Mouse (Mus musculus) hindbrain, embryonic 13.5 days (tissue): Measurements from ENCODE around the gene Cd59a. TPM values are rescaled to one million over a fixed set of nuclear protein-coding genes. Genes with fewer than 3 reads are reported as not detected.

Experiments
- ATAC-seq: fragments of 200-750 bp; cut with Nextera tagmentation; 2 replicates; pipeline ENCODE4 v1.8.0; 2017; ENCODE audit warnings: moderate TSS enrichment; ENCODE audit not compliant: low FRiP score
- H3K27ac ChIP-seq: fragments of 300-500 bp; sonication (generic); 2 replicates; pipeline ENCODE4 v1.5.1; 2015; ENCODE audit warnings: inconsistent platforms, mild to moderate bottlenecking, moderate library complexity
- H3K27me3 ChIP-seq: fragments of 300-500 bp; sonication (generic); 2 replicates; pipeline ENCODE4 v1.6.1; 2015; ENCODE audit warnings: mild to moderate bottlenecking, inconsistent platforms
- H3K36me3 ChIP-seq: fragments of 300-500 bp; sonication (generic); 2 replicates; pipeline ENCODE4 v1.6.1; 2015; ENCODE audit warnings: mild to moderate bottlenecking, inconsistent platforms
- H3K4me1 ChIP-seq: fragments of 300-500 bp; sonication (generic); replicated peaks from 2 replicates; pipeline ENCODE4 v1.6.1; 2015; ENCODE audit warnings: inconsistent platforms
- H3K4me2 ChIP-seq: fragments of 300-500 bp; sonication (generic); 2 replicates; pipeline ENCODE4 v1.6.1; 2015; ENCODE audit warnings: inconsistent platforms, mild to moderate bottlenecking, moderate library complexity
- H3K4me3 ChIP-seq: fragments of 300-500 bp; sonication (generic); 2 replicates; pipeline ENCODE4 v1.5.1; 2015; ENCODE audit warnings: mild to moderate bottlenecking, inconsistent platforms
- H3K9ac ChIP-seq: fragments of 300-500 bp; sonication (generic); 2 replicates; pipeline ENCODE4 v1.6.1; 2015; ENCODE audit warnings: mild to moderate bottlenecking, inconsistent platforms
- H3K9me3 ChIP-seq: fragments of 300-500 bp; sonication (generic); 2 replicates; pipeline ENCODE4 v1.6.1; 2016; ENCODE audit warnings: inconsistent platforms
- WGBS: fragments of 180-500 bp; shearing (Covaris S2); methylation state at CpG from one replicate; pipeline ENCODE4 v1.1.7; 2015; 5-methylcytosine and 5-hydroxymethylcytosine counted together
- polyA plus RNA-seq: library from polyadenylated mRNA; unstranded; fragments of >200 nt; fragmentation: Nextera tagmentation; extraction: Ambion mirVana; gene quantifications from 2 replicates; pipeline ENCODE4 v1.2.1, GENCODE M21; 2015

The Cd59a gene
- polyA plus RNA-seq, 1 experiment from 2014 or later, result 17.9 TPM

DNA sequence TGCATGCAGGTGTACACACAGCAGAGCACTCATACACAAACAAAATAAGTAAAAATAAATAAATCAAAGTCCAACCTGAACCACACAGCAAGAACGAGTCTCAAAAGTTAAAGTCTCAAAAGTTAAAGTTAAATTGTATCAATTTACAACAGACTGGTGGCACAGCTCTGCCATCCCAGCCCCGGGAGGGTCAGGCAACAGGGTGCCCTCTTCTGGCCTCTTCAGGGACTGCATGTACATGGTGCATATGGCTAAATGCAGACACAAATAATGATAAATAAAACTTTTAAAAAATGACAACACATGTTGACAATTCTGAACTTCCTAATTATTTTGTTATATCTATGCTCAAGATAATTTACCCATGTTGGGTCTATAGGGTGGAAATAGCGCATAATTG is 35.4 kb downstream of the Cd59a start:
- WGBS, result 69% methylated on average over 3 of the region's 3 CpGs
- H3K27me3 ChIP-seq, result peaks cover 5% of the 10 kb centered on the region; the same call in 1 of the 2 replicates
- H3K4me2 ChIP-seq, result no peak overlapping the region
- no peak overlapping the region for H3K27ac ChIP-seq
- H3K9ac ChIP-seq, result no peak overlapping the region
- ATAC-seq, result no peak
- H3K9me3 ChIP-seq, result no peaks in the 10 kb centered on the region
- no peaks in the 10 kb centered on the region for H3K36me3 ChIP-seq
- no peaks in the 10 kb centered on the region for H3K4me1 ChIP-seq
- no peak overlapping the region for H3K4me3 ChIP-seq

DNA sequence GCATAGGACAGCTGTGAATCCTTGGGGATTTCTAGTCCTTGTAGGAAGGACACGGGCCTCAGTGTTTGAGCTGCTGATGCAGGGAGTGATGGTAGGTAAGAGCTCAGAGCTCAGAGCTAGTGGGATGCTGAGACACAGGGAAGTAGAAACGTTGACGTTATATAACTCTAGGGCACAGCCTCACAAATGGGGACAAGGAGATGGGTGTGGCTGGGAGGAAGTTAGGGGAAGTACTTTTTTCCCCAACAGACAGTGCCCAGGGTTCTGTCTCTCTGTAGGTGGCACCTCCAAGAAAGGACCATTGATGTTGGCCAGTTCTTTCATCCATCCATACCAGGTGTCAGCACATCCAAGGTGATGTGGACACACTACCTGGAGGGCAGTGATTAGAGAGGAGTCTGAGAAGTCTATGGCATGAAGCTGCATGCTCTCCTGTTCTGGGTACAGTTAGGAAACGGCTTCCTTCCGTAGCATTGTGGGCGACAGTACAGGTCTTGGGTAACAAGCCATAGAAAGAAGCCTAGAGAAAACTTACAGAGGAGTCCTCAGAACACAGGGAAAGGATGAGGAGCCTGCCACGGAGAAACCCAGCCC is 36.8 kb downstream of the Cd59a start:
- H3K9me3 ChIP-seq, result no peaks in the 10 kb centered on the region
- no peak overlapping the region for H3K4me2 ChIP-seq
- 79% methylated on average over 7 of the region's 7 CpGs for WGBS
- no peak overlapping the region for H3K27ac ChIP-seq
- ATAC-seq, result no peak
- no peaks in the 10 kb centered on the region for H3K36me3 ChIP-seq
- H3K4me3 ChIP-seq, result no peak overlapping the region
- no peaks in the 10 kb centered on the region for H3K27me3 ChIP-seq
- H3K9ac ChIP-seq, result no peak overlapping the region
- H3K4me1 ChIP-seq, result no peaks in the 10 kb centered on the region

DNA sequence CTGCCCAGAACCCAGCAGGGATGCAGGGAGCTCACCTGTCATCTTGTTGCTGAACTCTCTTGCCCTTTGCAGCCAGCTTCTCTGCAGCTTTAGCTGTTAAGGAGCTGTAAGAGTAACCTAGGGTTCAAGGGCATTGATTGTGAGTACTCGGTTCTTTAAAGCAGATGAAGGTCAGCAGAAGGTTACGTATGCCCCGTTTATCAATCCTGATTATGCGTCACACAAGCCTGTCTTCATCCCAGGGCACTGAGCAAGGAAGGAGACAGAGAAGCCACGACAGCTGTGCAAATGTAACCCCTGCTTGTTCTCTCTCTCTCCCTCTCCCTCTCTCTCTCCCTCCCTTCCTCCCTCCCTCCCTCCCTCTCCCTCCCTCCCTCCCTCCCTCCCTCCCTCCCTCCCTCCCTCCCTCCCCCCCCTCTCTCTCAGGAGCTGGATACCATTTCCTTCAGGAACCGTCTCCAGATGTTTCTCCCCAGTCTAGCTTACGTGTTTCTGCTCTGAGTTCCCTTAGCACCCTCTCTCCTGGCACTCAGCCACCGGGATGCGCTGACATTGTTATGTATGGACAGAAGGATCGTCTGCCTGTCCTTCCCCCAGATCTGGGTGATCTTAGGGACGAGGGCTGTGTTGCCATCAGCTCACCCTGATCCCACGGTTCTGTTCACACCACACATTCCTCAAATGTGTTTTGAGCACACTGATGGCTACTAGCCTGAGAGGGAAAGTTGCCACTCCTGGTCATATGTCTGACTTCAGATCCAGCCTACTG is 37.6 kb downstream of the Cd59a start:
- H3K9me3 ChIP-seq, result no peaks in the 10 kb centered on the region
- H3K36me3 ChIP-seq, result no peaks in the 10 kb centered on the region
- WGBS, result 52% methylated on average over 10 of the region's 12 CpGs
- no peak for ATAC-seq
- no peaks in the 10 kb centered on the region for H3K4me1 ChIP-seq
- no peak overlapping the region for H3K4me3 ChIP-seq
- no peaks in the 10 kb centered on the region for H3K27me3 ChIP-seq
- H3K9ac ChIP-seq, result no peak overlapping the region
- H3K4me2 ChIP-seq, result no peak overlapping the region
- no peak overlapping the region for H3K27ac ChIP-seq

DNA sequence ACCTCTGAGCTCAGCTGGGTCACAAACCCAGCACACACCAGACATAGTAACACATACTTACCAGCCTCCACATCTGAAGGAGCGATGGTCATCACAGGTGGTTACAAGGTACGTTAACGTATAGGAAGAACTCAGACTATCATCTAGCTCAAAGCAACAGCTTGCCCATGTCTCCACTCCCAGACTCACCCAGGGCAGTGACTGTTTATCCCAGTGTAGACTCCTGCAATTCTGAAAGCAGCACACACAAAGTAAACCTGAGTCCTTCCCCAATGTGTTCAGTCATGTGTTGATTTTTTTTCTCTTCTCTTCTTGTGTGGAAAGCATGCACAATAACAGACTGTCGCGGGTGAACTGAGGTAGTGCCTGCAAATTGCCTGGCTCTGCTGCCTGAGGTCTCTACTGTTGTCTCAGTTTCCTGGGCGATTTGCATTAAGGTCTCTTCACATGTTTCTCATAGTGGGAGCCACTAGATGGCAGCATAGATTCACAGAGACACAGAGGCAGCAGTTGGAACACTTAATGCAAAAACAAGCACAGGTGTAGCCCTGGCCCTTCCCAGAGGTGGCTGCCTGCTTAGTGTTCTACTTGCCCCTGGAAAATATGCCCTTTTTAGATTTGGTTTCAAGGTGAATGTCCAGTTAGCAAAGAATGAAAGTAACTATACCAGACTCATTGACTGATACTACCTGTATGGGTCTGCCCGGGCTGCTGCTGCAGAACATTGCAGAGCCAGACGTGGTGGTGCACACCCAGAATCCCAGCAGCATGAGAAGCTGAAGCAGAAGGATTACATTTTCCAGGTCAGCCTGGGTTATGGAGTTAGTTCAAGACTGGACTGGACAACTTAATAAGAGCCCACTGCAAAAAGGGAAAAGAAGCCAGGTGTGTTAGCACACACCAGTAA is 38.8 kb downstream of the Cd59a start:
- no peaks in the 10 kb centered on the region for H3K36me3 ChIP-seq
- H3K9ac ChIP-seq, result no peak overlapping the region
- peak; percentile 71 for ATAC-seq
- 50% methylated on average over 8 of the region's 8 CpGs for WGBS
- H3K4me3 ChIP-seq, result no peak overlapping the region
- no peak overlapping the region for H3K27ac ChIP-seq
- no peaks in the 10 kb centered on the region for H3K9me3 ChIP-seq
- no peaks in the 10 kb centered on the region for H3K27me3 ChIP-seq
- no peak overlapping the region for H3K4me2 ChIP-seq
- H3K4me1 ChIP-seq, result no peaks in the 10 kb centered on the region

DNA sequence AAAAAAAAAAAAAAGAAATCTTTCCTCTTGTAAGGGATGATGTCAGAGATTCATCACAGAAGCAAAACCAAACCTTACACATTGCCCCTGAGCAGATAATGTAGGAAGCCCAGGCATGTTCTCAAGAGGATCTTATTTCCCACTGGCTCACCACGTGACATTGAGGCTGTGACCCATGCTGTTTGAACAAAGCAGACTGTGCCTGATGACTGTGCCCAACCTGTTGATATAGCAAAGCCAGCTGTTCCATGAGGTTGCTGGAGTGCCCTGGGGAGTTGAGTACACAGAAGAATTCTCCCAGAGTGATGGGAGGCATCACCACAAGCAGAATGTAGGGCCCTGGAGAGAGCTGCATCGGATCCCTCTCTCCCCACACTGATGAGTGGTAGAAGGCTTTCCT is 40.3 kb downstream of the Cd59a start:
- ATAC-seq, result no peak
- 56% methylated on average over 2 of the region's 2 CpGs for WGBS

DNA sequence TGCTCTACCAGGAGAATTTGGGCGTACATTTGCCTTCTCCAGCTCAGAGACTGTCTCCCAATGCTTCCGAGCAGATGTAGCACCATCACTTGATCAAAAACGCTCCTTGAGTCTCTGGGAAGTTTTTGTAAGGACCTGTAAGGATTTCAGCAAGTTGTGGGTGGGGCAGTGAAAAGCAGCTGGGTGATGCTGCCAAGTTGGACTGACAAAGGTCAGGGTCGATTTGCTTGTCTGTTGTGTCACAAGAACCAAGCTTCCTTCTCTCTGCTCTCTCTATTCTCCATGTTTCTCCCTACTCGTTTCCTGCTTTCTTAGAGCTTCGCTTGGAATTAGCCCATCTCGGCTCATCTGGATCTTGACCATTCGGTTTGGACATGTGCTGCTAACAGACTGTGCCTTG is 46.5 kb downstream of the Cd59a start:
- Histone ChIP-seq H3K36me3 (no peaks in the 10 kb centered on the region), H3K9ac (no peak overlapping the region), H3K4me2 (no peak overlapping the region), H3K27ac (no peak overlapping the region), H3K4me1 (no peaks in the 10 kb centered on the region), H3K9me3 (no peaks in the 10 kb centered on the region), H3K4me3 (no peak overlapping the region), H3K27me3 (no peaks in the 10 kb centered on the region)
- no peak for ATAC-seq
- 92% methylated on average over 8 of the region's 8 CpGs for WGBS

More for the DNA sequence above, 40.3 kb downstream of the Cd59a start:
- no peak overlapping the region for H3K27ac ChIP-seq
- H3K4me1 ChIP-seq, result no peaks in the 10 kb centered on the region
- H3K9me3 ChIP-seq, result no peaks in the 10 kb centered on the region
- no peak overlapping the region for H3K4me3 ChIP-seq
- H3K4me2 ChIP-seq, result no peak overlapping the region
- H3K9ac ChIP-seq, result no peak overlapping the region
- no peaks in the 10 kb centered on the region for H3K27me3 ChIP-seq
- H3K36me3 ChIP-seq, result no peaks in the 10 kb centered on the region

DNA sequence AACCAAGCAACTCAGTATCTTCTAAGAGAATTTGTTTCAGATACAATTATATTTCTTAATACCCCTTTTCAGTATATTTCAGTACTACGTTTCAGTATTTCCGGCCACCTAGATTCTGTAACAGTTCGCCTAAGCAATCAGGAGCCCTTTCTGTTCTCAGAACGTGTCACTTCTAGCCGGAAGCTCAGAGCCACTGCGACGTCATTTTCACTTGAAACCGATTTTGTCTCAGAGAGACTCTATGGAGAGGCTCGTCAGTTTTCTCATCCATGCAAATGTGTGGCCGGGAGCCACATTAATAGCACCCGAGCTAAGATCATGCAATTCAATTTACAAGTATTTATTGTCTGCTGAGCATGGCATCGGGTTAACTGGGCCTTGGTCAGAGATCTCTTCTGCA is 48.4 kb downstream of the Cd59a start:
- Histone ChIP-seq H3K4me3 (no peak overlapping the region), H3K4me1 (no peaks in the 10 kb centered on the region), H3K36me3 (peaks cover 8% of the 10 kb centered on the region; the same call in 1 of the 2 replicates), H3K9ac (no peak overlapping the region), H3K9me3 (no peaks in the 10 kb centered on the region), H3K4me2 (no peak overlapping the region), H3K27me3 (no peaks in the 10 kb centered on the region), H3K27ac (no peak overlapping the region)
- ATAC-seq, result no peak
- WGBS, result 88% methylated on average over 12 of the region's 12 CpGs

DNA sequence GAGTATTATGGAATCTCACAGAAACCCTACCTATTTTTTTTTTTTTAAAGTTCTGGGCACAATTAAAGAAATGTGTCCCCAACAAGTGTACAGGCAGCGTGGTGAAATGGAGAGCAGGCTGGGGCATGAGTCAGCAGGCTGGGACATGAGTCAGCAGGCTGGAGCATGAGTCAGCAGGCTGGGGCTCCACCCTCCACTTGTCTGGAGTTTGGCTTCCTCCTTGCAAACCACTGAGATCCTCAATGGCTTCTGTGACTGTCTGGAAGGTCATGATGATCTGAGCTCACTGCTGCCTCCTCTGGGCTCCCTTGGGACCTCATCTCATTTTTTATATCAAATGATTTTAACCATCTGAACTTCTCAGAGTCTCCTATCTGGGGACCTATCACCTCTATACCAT is 50.4 kb downstream of the Cd59a start:
- ATAC-seq, result no peak
- WGBS, result 70% methylated on average over 1 of the region's 1 CpGs
- H3K9ac ChIP-seq, result no peak overlapping the region
- H3K4me3 ChIP-seq, result no peak overlapping the region
- H3K27me3 ChIP-seq, result no peaks in the 10 kb centered on the region
- peaks cover 18% of the 10 kb centered on the region for H3K36me3 ChIP-seq
- no peaks in the 10 kb centered on the region for H3K4me1 ChIP-seq
- H3K9me3 ChIP-seq, result no peaks in the 10 kb centered on the region
- no peak overlapping the region for H3K27ac ChIP-seq
- H3K4me2 ChIP-seq, result no peak overlapping the region

DNA sequence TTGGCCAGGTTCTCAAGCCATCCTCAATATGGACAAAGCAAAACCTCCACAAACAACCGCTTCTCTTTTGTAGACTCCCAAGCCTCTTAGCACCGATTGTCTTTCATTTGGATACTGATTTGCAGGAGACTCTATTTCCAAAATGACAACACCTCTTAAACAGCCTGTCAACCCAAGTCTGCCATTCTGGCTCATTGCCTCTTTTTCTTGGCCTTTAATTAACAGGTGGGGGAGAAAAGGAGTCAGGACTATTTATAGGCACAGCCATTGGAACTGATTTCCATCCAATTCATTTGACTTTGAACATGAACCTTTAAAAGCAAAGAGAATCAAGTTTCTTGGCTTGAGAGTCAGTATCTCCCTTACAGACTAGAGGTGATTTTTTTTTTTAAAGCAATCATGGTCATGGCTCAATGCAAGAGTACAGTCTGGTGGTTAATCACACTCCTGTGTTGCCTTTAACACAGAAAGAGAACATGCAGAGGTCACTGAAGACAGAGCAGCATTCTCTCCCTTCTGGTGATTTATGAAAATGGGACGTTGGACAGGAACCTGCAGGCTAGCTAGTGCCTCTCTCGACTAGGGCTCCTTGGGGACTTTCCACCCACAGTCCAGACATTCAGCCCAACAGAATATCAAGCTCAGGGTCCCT is 52.4 kb downstream of the Cd59a start:
- Histone ChIP-seq H3K9me3 (no peaks in the 10 kb centered on the region), H3K4me2 (no peak overlapping the region), H3K9ac (no peak overlapping the region), H3K4me1 (no peaks in the 10 kb centered on the region), H3K27me3 (no peaks in the 10 kb centered on the region), H3K27ac (no peak overlapping the region), H3K36me3 (peaks cover 36% of the 10 kb centered on the region), H3K4me3 (no peak overlapping the region)
- no peak for ATAC-seq
- 78% methylated on average over 4 of the region's 4 CpGs for WGBS

DNA sequence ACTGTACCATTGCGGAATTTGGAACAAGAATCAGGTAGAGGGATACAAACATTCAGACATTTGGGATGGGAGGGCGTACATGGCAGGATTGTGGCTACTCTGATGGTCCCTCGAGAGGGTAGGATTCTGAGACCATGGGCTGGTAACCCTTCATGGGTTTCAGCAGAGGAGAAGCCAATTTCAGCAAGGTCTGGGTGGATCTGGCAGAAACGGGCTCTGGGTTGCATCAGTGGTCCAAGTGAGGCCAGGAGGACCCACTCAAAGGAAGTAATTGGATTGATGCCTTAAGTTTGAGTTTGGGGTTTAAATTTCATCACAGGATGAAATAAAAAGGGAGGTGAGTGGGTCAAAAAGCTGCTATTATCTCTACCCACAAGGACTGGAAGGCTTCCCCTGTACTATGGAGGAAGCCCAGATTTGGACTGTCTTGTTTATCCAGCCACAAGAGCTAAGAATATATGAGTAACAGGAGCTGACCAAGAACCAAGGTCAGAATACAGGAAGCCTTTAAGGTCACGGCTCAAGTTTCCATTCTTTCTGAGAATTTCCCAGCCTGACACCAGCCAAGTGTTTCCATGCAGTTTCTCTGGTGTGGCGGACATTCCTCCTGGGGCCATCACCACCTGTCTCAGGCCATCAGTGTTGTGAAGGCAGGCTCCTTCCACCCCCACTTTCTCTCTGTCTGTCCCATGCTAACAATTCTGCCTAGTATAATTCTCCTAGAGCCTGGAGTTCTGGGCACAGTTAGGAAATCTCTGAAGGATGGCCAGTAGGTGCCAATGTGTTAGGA is 55.2 kb downstream of the Cd59a start:
- no peak overlapping the region for H3K27ac ChIP-seq
- peaks cover 42% of the 10 kb centered on the region for H3K36me3 ChIP-seq
- H3K9me3 ChIP-seq, result no peaks in the 10 kb centered on the region
- H3K27me3 ChIP-seq, result no peaks in the 10 kb centered on the region
- H3K4me3 ChIP-seq, result no peak overlapping the region
- WGBS, result 87% methylated on average over 6 of the region's 6 CpGs
- ATAC-seq, result no peak
- H3K4me2 ChIP-seq, result no peak overlapping the region
- H3K4me1 ChIP-seq, result no peaks in the 10 kb centered on the region
- H3K9ac ChIP-seq, result no peak overlapping the region

DNA sequence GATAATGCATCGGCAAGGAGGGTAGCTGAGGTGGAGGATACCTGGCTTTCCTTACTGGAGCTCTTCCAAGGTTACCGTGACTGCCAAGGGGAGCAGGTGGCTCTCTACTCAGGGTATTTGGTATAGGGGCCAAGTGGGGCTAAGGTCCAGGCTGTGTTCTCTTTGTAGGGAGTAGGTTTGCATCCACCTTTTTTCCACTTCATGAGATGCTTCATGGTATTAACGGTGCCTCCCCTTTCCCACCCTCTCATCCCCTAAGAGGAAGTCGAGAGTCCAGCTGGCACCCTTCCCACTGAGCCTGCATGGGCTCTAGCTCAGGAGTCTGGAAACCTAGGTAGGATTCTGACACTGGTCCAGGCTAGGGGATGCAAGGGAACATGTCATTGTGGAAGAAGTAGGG is 57.7 kb downstream of the Cd59a start:
- peaks cover 39% of the 10 kb centered on the region for H3K36me3 ChIP-seq
- H3K4me1 ChIP-seq, result no peaks in the 10 kb centered on the region
- H3K9me3 ChIP-seq, result no peaks in the 10 kb centered on the region
- ATAC-seq, result no peak
- no peak overlapping the region for H3K9ac ChIP-seq
- no peak overlapping the region for H3K27ac ChIP-seq
- H3K27me3 ChIP-seq, result no peaks in the 10 kb centered on the region
- WGBS, result 91% methylated on average over 4 of the region's 4 CpGs
- no peak overlapping the region for H3K4me2 ChIP-seq
- H3K4me3 ChIP-seq, result no peak overlapping the region
